Mouse (Mus musculus): ENCODE data around the gene Cracr2b. TPM values are rescaled to one million over a fixed set of nuclear protein-coding genes. Genes with fewer than 3 reads are reported as not detected.

The Cracr2b gene
- polyA plus RNA-seq, 1 experiment from 2014 or later, result 20.2 TPM

GRCm38 (mm10) chr7:141462333-141462821 is 1.5 kb downstream of the Cracr2b start:
- Histone ChIP-seq H3K36me3 (ENCODE audit: control insufficient read depth, insufficient read depth, low read length) (peaks cover 6% of the 10 kb centered on the region; the same call in 1 of the 2 replicates), H3K4me1 (ENCODE audit: control insufficient read depth, insufficient read depth, low read length) (peaks cover 34% of the 10 kb centered on the region), H3K27me3 (ENCODE audit: control insufficient read depth, insufficient read depth, low read length) (peaks cover 19% of the 10 kb centered on the region; the same call in 1 of the 2 replicates), H3K4me3 (ENCODE audit: low read depth, low read length) (peak overlapping the region; percentile 37), H3K27ac (ENCODE audit: low read length) (no peak overlapping the region), H3K9ac (replicated peaks; ENCODE audit: low read depth, low read length) (no peak overlapping the region), H3K9me3 (ENCODE audit: control insufficient read depth, low read depth, low read length) (no peaks in the 10 kb centered on the region), H3K4me2 (replicated peaks; ENCODE audit: low read depth, low read length) (peak overlapping the region; percentile 70)
- ATAC-seq (ENCODE audit: insufficient number of reproducible peaks, insufficient read depth, low FRiP score, low read depth), result no peak
- 13% methylated on average over 5 of the region's 5 CpGs for WGBS

- H3K27ac ChIP-seq (ENCODE audit: low read length), result no peak overlapping the region
- H3K4me1 ChIP-seq (ENCODE audit: control insufficient read depth, insufficient read depth, low read length), result peaks cover 46% of the 10 kb centered on the region
- H3K36me3 ChIP-seq (ENCODE audit: control insufficient read depth, insufficient read depth, low read length), result no peaks in the 10 kb centered on the region
- peak overlapping the region; percentile 34 for H3K4me2 ChIP-seq (replicated peaks; ENCODE audit: low read depth, low read length)
- no peak for ATAC-seq (ENCODE audit: insufficient number of reproducible peaks, insufficient read depth, low FRiP score, low read depth)
- H3K27me3 ChIP-seq (ENCODE audit: control insufficient read depth, insufficient read depth, low read length), result peaks cover 19% of the 10 kb centered on the region; the same call in 1 of the 2 replicates
- WGBS, result 35% methylated on average over 12 of the region's 12 CpGs
- no peak overlapping the region for H3K9ac ChIP-seq (replicated peaks; ENCODE audit: low read depth, low read length)
- H3K9me3 ChIP-seq (ENCODE audit: control insufficient read depth, low read depth, low read length), result no peaks in the 10 kb centered on the region
- 0 out of 2 replicates have a peak overlapping the region, but pooled peaks have one; percentile 11 for H3K4me3 ChIP-seq (ENCODE audit: low read depth, low read length)
These were observed 3.1 kb downstream of the Cracr2b start for GRCm38 (mm10) chr7:141463824-141464602.

DNA sequence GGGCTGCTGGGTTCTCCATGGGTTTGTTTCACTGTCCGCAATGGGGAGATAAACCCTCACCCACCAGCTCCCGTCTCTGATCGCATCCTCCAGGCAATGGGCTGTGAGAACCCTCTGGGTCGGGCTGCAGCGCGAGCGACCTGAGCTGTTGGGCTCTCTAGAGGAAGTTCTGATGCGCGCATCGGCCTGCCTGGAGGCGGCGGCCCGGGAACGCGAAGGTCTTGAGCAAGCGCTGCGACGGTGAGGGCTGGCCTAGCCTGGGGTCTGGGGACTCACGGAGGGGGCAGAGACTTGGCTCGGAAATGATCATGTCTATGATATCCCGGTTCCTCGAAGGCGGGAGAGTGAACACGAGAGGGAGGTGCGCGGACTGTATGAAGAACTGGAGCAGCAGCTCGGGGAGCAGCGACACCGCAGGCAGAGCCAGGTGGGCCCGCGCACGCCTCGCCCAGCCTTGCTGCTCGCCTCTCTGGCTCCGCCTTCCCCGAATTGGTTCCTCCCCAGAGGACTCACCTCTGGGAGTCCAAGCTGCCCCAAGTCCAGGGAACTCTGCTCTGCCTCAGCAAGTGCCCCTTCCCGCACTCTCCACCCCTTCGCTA is 3.8 kb downstream of the Cracr2b start:
- H3K27me3 ChIP-seq (ENCODE audit: control insufficient read depth, insufficient read depth, low read length), result peaks cover 19% of the 10 kb centered on the region; the same call in 1 of the 2 replicates
- H3K9ac ChIP-seq (replicated peaks; ENCODE audit: low read depth, low read length), result 0 out of 2 replicates have a peak overlapping the region, but pooled peaks have one; percentile 2
- peak overlapping the region; percentile 34 for H3K4me2 ChIP-seq (replicated peaks; ENCODE audit: low read depth, low read length)
- H3K4me3 ChIP-seq (ENCODE audit: low read depth, low read length), result peak overlapping the region; percentile 11; the same call in 1 of the 2 replicates
- peaks cover 51% of the 10 kb centered on the region for H3K4me1 ChIP-seq (ENCODE audit: control insufficient read depth, insufficient read depth, low read length)
- H3K9me3 ChIP-seq (ENCODE audit: control insufficient read depth, low read depth, low read length), result no peaks in the 10 kb centered on the region
- H3K27ac ChIP-seq (ENCODE audit: low read length), result no peak overlapping the region
- 9% methylated on average over 33 of the region's 38 CpGs for WGBS
- ATAC-seq (ENCODE audit: insufficient number of reproducible peaks, insufficient read depth, low FRiP score, low read depth), result no peak
- peaks cover under 1% of the 10 kb centered on the region; the same call in 1 of the 2 replicates for H3K36me3 ChIP-seq (ENCODE audit: control insufficient read depth, insufficient read depth, low read length)

DNA sequence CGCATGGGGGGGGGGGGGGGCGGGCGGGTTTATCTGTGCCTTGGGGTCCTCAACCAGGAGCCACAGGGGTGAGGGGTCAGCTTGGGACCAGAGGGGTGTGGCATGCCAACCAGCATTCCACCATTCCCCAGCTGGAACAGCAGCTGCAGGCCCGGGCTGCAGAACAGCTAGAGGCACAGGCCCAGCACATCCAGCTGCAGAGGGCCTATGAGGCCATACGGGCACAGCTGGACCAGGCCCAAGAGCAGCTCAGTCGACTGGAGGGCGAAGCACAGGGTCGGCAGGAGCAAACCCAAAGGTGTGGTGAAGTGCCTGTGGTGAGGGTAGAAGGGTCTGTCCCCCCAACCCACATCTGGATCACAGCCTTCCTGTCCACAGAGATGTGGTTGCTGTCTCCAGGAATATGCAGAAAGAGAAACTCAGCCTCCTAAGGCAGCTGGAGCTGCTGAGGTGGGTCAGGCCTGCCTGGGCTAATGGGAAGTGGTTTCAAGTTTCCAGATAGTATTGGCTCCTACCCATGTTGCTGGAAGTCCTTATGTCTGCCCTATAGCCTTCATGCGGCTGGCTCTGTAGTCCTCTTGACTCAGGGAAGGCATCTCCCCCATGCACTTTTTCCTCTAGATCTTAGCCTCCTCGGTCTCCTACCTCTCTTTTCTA is 4.6 kb downstream of the Cracr2b start:
- Histone ChIP-seq H3K27me3 (ENCODE audit: control insufficient read depth, insufficient read depth, low read length) (peaks cover 19% of the 10 kb centered on the region; the same call in 1 of the 2 replicates), H3K27ac (ENCODE audit: low read length) (no peak overlapping the region), H3K9me3 (ENCODE audit: control insufficient read depth, low read depth, low read length) (no peaks in the 10 kb centered on the region), H3K36me3 (ENCODE audit: control insufficient read depth, insufficient read depth, low read length) (peaks cover 9% of the 10 kb centered on the region; the same call in 1 of the 2 replicates), H3K4me1 (ENCODE audit: control insufficient read depth, insufficient read depth, low read length) (peaks cover 45% of the 10 kb centered on the region), H3K4me2 (replicated peaks; ENCODE audit: low read depth, low read length) (peak overlapping the region; percentile 34; the same call in 1 of the 2 replicates), H3K9ac (replicated peaks; ENCODE audit: low read depth, low read length) (no peak overlapping the region), H3K4me3 (ENCODE audit: low read depth, low read length) (0 out of 2 replicates have a peak overlapping the region, but pooled peaks have one; percentile 11)
- 32% methylated on average over 10 of the region's 10 CpGs for WGBS
- no peak for ATAC-seq (ENCODE audit: insufficient number of reproducible peaks, insufficient read depth, low FRiP score, low read depth)

DNA sequence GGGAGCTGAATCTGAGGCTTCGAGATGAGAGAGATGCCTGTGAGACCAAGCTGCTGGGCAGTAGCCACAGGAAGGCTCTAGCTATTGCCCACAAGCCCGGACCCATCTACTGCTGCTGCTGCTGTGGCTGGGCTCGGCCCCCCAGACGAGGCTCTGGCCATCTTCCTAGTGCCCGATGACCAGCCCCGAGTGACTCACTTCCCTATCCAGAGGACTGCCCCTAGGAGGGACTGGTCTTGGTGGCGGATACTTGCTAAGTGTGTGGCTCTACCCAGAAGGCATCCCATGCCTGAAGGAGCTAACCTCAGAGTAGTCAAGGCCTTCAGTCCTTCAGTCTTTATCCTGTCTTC is 5.1 kb downstream of the Cracr2b start:
- Histone ChIP-seq H3K4me1 (ENCODE audit: control insufficient read depth, insufficient read depth, low read length) (peaks cover 43% of the 10 kb centered on the region), H3K4me2 (replicated peaks; ENCODE audit: low read depth, low read length) (no peak overlapping the region), H3K27me3 (ENCODE audit: control insufficient read depth, insufficient read depth, low read length) (peaks cover 19% of the 10 kb centered on the region; the same call in 1 of the 2 replicates), H3K9ac (replicated peaks; ENCODE audit: low read depth, low read length) (no peak overlapping the region), H3K4me3 (ENCODE audit: low read depth, low read length) (no peak overlapping the region), H3K36me3 (ENCODE audit: control insufficient read depth, insufficient read depth, low read length) (peaks cover 14% of the 10 kb centered on the region), H3K27ac (ENCODE audit: low read length) (no peak overlapping the region), H3K9me3 (ENCODE audit: control insufficient read depth, low read depth, low read length) (no peaks in the 10 kb centered on the region)
- WGBS, result 81% methylated on average over 7 of the region's 7 CpGs
- ATAC-seq (ENCODE audit: insufficient number of reproducible peaks, insufficient read depth, low FRiP score, low read depth), result no peak

- 52% methylated on average over 10 of the region's 10 CpGs for WGBS
- Histone ChIP-seq H3K4me1 (ENCODE audit: control insufficient read depth, insufficient read depth, low read length) (peaks cover 36% of the 10 kb centered on the region), H3K27ac (ENCODE audit: low read length) (peak overlapping the region; percentile 92; the same call in 1 of the 2 replicates), H3K4me3 (ENCODE audit: low read depth, low read length) (peak overlapping the region; percentile 78), H3K36me3 (ENCODE audit: control insufficient read depth, insufficient read depth, low read length) (peaks cover 20% of the 10 kb centered on the region), H3K4me2 (replicated peaks; ENCODE audit: low read depth, low read length) (peak overlapping the region; percentile 87), H3K9me3 (ENCODE audit: control insufficient read depth, low read depth, low read length) (no peaks in the 10 kb centered on the region), H3K27me3 (ENCODE audit: control insufficient read depth, insufficient read depth, low read length) (peaks cover 19% of the 10 kb centered on the region; the same call in 1 of the 2 replicates), H3K9ac (replicated peaks; ENCODE audit: low read depth, low read length) (no peak overlapping the region)
- no peak for ATAC-seq (ENCODE audit: insufficient number of reproducible peaks, insufficient read depth, low FRiP score, low read depth)
These were observed 5.8 kb downstream of the Cracr2b start for GRCm38 (mm10) chr7:141466607-141467148.

GRCm38 (mm10) chr7:141467230-141468030 is 6.5 kb downstream of the Cracr2b start, which contains the start of gene Cd151:
TSS of gene Cd151 (plus strand) at chr7:141467392.
- Histone ChIP-seq H3K9ac (replicated peaks; ENCODE audit: low read depth, low read length) (peak within 1 kb of the TSS; percentile 70), H3K4me2 (replicated peaks; ENCODE audit: low read depth, low read length) (peak within 1 kb of the TSS; percentile 87), H3K4me3 (ENCODE audit: low read depth, low read length) (peak within 1 kb of the TSS; percentile 78), H3K4me1 (ENCODE audit: control insufficient read depth, insufficient read depth, low read length) (peaks cover 35% of the 10 kb centered on the region), H3K36me3 (ENCODE audit: control insufficient read depth, insufficient read depth, low read length) (peaks cover 25% of the 10 kb centered on the region), H3K27me3 (ENCODE audit: control insufficient read depth, insufficient read depth, low read length) (peaks cover 14% of the 10 kb centered on the region; the same call in 1 of the 2 replicates), H3K27ac (ENCODE audit: low read length) (peak within 1 kb of the TSS; percentile 92), H3K9me3 (ENCODE audit: control insufficient read depth, low read depth, low read length) (no peaks in the 10 kb centered on the region)
- ATAC-seq (ENCODE audit: insufficient number of reproducible peaks, insufficient read depth, low FRiP score, low read depth), result peak; percentile 80
- under 1% methylated on average over 52 of the region's 52 CpGs for WGBS

Measured in stomach, embryonic 14.5 days (tissue).